Mouse (Mus musculus) liver, adult 2 months (tissue): ENCODE measurements around the gene Vtcn1.

ENCODE experiments used
- CTCF ChIP-seq: fragments of 200-500 bp; IDR thresholded peaks from 2 replicates; pipeline ENCODE4 v1.5.1; 2011; ENCODE audit warnings: low read depth, low read length, control low read depth
- POLR2A ChIP-seq: fragments of 200-500 bp; IDR thresholded peaks from 2 replicates; pipeline ENCODE4 v1.6.1; 2011; ENCODE audit warnings: low read length, control low read depth; ENCODE audit not compliant: insufficient read depth; ENCODE audit errors: extremely low read depth

- TF ChIP-seq CTCF (no peak), POLR2A (no peak)
These were observed 6.5 kb upstream of the Vtcn1 start for GRCm38 (mm10) chr3:100818709-100819108.
